Mouse (Mus musculus): Measurements from ENCODE around the gene Fyttd1.

GRCm38 (mm10) chr16:32889881-32890280 is 12.6 kb downstream of the Fyttd1 start:
- TF ChIP-seq CTCF (IDR thresholded peaks at IDR 0.05; ENCODE audit: low read depth) (no peak), EP300 (optimal IDR thresholded peaks at IDR 0.05) (no peak)

Data from stomach, postnatal 0 days (tissue).